Mouse (Mus musculus) lung, embryonic 15.5 days (tissue): ENCODE results near the gene Ebf1. TPM values are rescaled to one million over a fixed set of nuclear protein-coding genes. Genes with fewer than 3 reads are reported as not detected.
A peak's percentile ranks its signal among the peaks of the same experiment; 100 is the strongest.

Experiments used
- ATAC-seq: fragments of 200-750 bp; cut with Nextera tagmentation; 2 replicates; pipeline ENCODE4 v1.8.0; 2017; ENCODE audit warnings: moderate number of reproducible peaks, borderline replicate concordance; ENCODE audit not compliant: low FRiP score, low TSS enrichment; ENCODE audit errors: extremely low read depth
- H3K27ac ChIP-seq: fragments of 300-500 bp; sonication (generic); 2 replicates; pipeline ENCODE4 v1.5.1; 2015; ENCODE audit warnings: moderate library complexity, mild to moderate bottlenecking, inconsistent platforms
- H3K27me3 ChIP-seq: fragments of 300-500 bp; sonication (generic); 2 replicates; pipeline ENCODE4 v1.6.1; 2015; ENCODE audit warnings: inconsistent platforms
- H3K36me3 ChIP-seq: fragments of 300-500 bp; sonication (generic); 2 replicates; pipeline ENCODE4 v1.6.1; 2015; ENCODE audit warnings: inconsistent platforms
- H3K4me1 ChIP-seq: fragments of 300-500 bp; sonication (generic); 2 replicates; pipeline ENCODE4 v1.6.1; 2015; ENCODE audit warnings: inconsistent platforms
- H3K4me2 ChIP-seq: fragments of 300-500 bp; sonication (generic); 2 replicates; pipeline ENCODE4 v1.6.1; 2015; ENCODE audit warnings: inconsistent platforms, mild to moderate bottlenecking, moderate library complexity
- H3K4me3 ChIP-seq: fragments of 300-500 bp; sonication (generic); 2 replicates; pipeline ENCODE4 v1.5.1; 2015; ENCODE audit warnings: mild to moderate bottlenecking, inconsistent platforms
- H3K9ac ChIP-seq: fragments of 300-500 bp; sonication (generic); 2 replicates; pipeline ENCODE4 v1.6.1; 2015; ENCODE audit warnings: inconsistent platforms
- H3K9me3 ChIP-seq: fragments of 300-500 bp; sonication (generic); 2 replicates; pipeline ENCODE4 v1.6.1; 2016; ENCODE audit warnings: inconsistent platforms
- WGBS: fragments of 180-500 bp; shearing (Covaris S2); methylation state at CpG from one replicate; pipeline ENCODE4 v1.1.7; 2015; 5-methylcytosine and 5-hydroxymethylcytosine counted together
- polyA plus RNA-seq: library from polyadenylated mRNA; unstranded; fragments of >200 nt; fragmentation: Nextera tagmentation; extraction: Ambion mirVana; gene quantifications from 2 replicates; pipeline ENCODE4 v1.2.1, GENCODE M21; 2015

The Ebf1 gene
- polyA plus RNA-seq, 1 experiment from 2014 or later = 12.4 TPM

- H3K9me3 ChIP-seq = no peaks in the 10 kb centered on the region
- no peaks in the 10 kb centered on the region for H3K27me3 ChIP-seq
- no peak overlapping the region for H3K27ac ChIP-seq
- H3K4me2 ChIP-seq = no peak overlapping the region
- H3K4me3 ChIP-seq = no peak overlapping the region
- WGBS = 51% methylated on average over 6 of the region's 6 CpGs
- no peaks in the 10 kb centered on the region for H3K36me3 ChIP-seq
- no peaks in the 10 kb centered on the region for H3K4me1 ChIP-seq
- H3K9ac ChIP-seq = no peak overlapping the region
- no peak for ATAC-seq
These were observed 193.9 kb downstream of the Ebf1 start for GRCm38 (mm10) chr11:44811007-44811406.

GRCm38 (mm10) chr11:44812193-44812746 is 195.2 kb downstream of the Ebf1 start:
- Histone ChIP-seq H3K9me3 (no peaks in the 10 kb centered on the region), H3K4me1 (no peaks in the 10 kb centered on the region), H3K9ac (no peak overlapping the region), H3K4me3 (no peak overlapping the region), H3K27ac (no peak overlapping the region), H3K36me3 (no peaks in the 10 kb centered on the region), H3K4me2 (no peak overlapping the region), H3K27me3 (no peaks in the 10 kb centered on the region)
- no peak for ATAC-seq
- 84% methylated on average over 5 of the region's 5 CpGs for WGBS

GRCm38 (mm10) chr11:44813534-44813933 is 196.4 kb downstream of the Ebf1 start:
- ATAC-seq = no peak
- no peak overlapping the region for H3K4me3 ChIP-seq
- 70% methylated on average over 7 of the region's 7 CpGs for WGBS
- H3K4me1 ChIP-seq = no peaks in the 10 kb centered on the region
- H3K27ac ChIP-seq = no peak overlapping the region
- no peaks in the 10 kb centered on the region for H3K9me3 ChIP-seq
- no peak overlapping the region for H3K9ac ChIP-seq
- H3K27me3 ChIP-seq = no peaks in the 10 kb centered on the region
- H3K36me3 ChIP-seq = no peaks in the 10 kb centered on the region
- no peak overlapping the region for H3K4me2 ChIP-seq

- WGBS = 87% methylated on average over 5 of the region's 5 CpGs
- no peak for ATAC-seq
- no peak overlapping the region for H3K4me3 ChIP-seq
These were observed 197.7 kb downstream of the Ebf1 start for GRCm38 (mm10) chr11:44814847-44815246.

GRCm38 (mm10) chr11:44815991-44816390 is 198.9 kb downstream of the Ebf1 start:
- no peaks in the 10 kb centered on the region for H3K9me3 ChIP-seq
- no peak for ATAC-seq
- H3K4me2 ChIP-seq = no peak overlapping the region
- no peak overlapping the region for H3K4me3 ChIP-seq
- H3K36me3 ChIP-seq = no peaks in the 10 kb centered on the region
- no peak overlapping the region for H3K9ac ChIP-seq
- no peaks in the 10 kb centered on the region for H3K4me1 ChIP-seq
- no peak overlapping the region for H3K27ac ChIP-seq
- 78% methylated on average over 4 of the region's 4 CpGs for WGBS
- no peaks in the 10 kb centered on the region for H3K27me3 ChIP-seq

More at GRCm38 (mm10) chr11:44814847-44815246, 197.7 kb downstream of the Ebf1 start:
- Histone ChIP-seq H3K27me3 (no peaks in the 10 kb centered on the region), H3K9me3 (no peaks in the 10 kb centered on the region), H3K4me1 (no peaks in the 10 kb centered on the region), H3K4me2 (no peak overlapping the region), H3K27ac (no peak overlapping the region), H3K9ac (no peak overlapping the region), H3K36me3 (no peaks in the 10 kb centered on the region)

- Histone ChIP-seq H3K9me3 (no peaks in the 10 kb centered on the region), H3K9ac (no peak overlapping the region), H3K4me3 (no peak overlapping the region), H3K4me1 (0 out of 2 replicates have a peak, but pooled peaks cover 3% of the 10 kb centered on the region), H3K4me2 (no peak overlapping the region), H3K27me3 (no peaks in the 10 kb centered on the region), H3K27ac (no peak overlapping the region), H3K36me3 (no peaks in the 10 kb centered on the region)
- ATAC-seq = no peak
These were observed 205.2 kb downstream of the Ebf1 start for GRCm38 (mm10) chr11:44822312-44822711.

GRCm38 (mm10) chr11:44832227-44832939 is 215.3 kb downstream of the Ebf1 start:
- Histone ChIP-seq H3K4me2 (no peak overlapping the region), H3K27ac (no peak overlapping the region), H3K4me3 (no peak overlapping the region), H3K9me3 (no peaks in the 10 kb centered on the region), H3K27me3 (peaks cover 32% of the 10 kb centered on the region), H3K9ac (no peak overlapping the region), H3K4me1 (no peaks in the 10 kb centered on the region), H3K36me3 (no peaks in the 10 kb centered on the region)
- WGBS = 26% methylated on average over 14 of the region's 14 CpGs
- no peak for ATAC-seq

- no peak overlapping the region for H3K4me3 ChIP-seq
- 12% methylated on average over 4 of the region's 4 CpGs for WGBS
- H3K4me1 ChIP-seq = no peaks in the 10 kb centered on the region
- no peak for ATAC-seq
- no peaks in the 10 kb centered on the region for H3K36me3 ChIP-seq
- H3K4me2 ChIP-seq = peak overlapping the region; percentile 16; the same call in 1 of the 2 replicates
- H3K27me3 ChIP-seq = peaks cover 32% of the 10 kb centered on the region
- no peaks in the 10 kb centered on the region for H3K9me3 ChIP-seq
- H3K27ac ChIP-seq = no peak overlapping the region
- no peak overlapping the region for H3K9ac ChIP-seq
These were observed 215.8 kb downstream of the Ebf1 start for GRCm38 (mm10) chr11:44832940-44833254.

- peak overlapping the region; percentile 16; the same call in 1 of the 2 replicates for H3K4me2 ChIP-seq
These were observed 216.4 kb downstream of the Ebf1 start for GRCm38 (mm10) chr11:44833351-44833996.

GRCm38 (mm10) chr11:44835166-44835565 is 218.0 kb downstream of the Ebf1 start:
- no peak for ATAC-seq
- WGBS = 16% methylated on average over 5 of the region's 5 CpGs
- H3K27ac ChIP-seq = no peak overlapping the region

More at GRCm38 (mm10) chr11:44833351-44833996, 216.4 kb downstream of the Ebf1 start:
- no peak overlapping the region for H3K27ac ChIP-seq
- ATAC-seq = no peak
- H3K9me3 ChIP-seq = no peaks in the 10 kb centered on the region
- no peak overlapping the region for H3K4me3 ChIP-seq
- 26% methylated on average over 18 of the region's 18 CpGs for WGBS
- H3K36me3 ChIP-seq = no peaks in the 10 kb centered on the region
- H3K9ac ChIP-seq = no peak overlapping the region
- no peaks in the 10 kb centered on the region for H3K4me1 ChIP-seq
- peaks cover 32% of the 10 kb centered on the region for H3K27me3 ChIP-seq

GRCm38 (mm10) chr11:44837592-44837991 is 220.5 kb downstream of the Ebf1 start:
- Histone ChIP-seq H3K9me3 (no peaks in the 10 kb centered on the region), H3K4me1 (no peaks in the 10 kb centered on the region)

More at GRCm38 (mm10) chr11:44835166-44835565, 218.0 kb downstream of the Ebf1 start:
- Histone ChIP-seq H3K27me3 (peaks cover 32% of the 10 kb centered on the region), H3K4me2 (no peak overlapping the region), H3K4me3 (no peak overlapping the region), H3K9me3 (no peaks in the 10 kb centered on the region), H3K36me3 (no peaks in the 10 kb centered on the region), H3K9ac (no peak overlapping the region), H3K4me1 (no peaks in the 10 kb centered on the region)

More at GRCm38 (mm10) chr11:44837592-44837991, 220.5 kb downstream of the Ebf1 start:
- Histone ChIP-seq H3K9ac (no peak overlapping the region), H3K4me3 (no peak overlapping the region), H3K4me2 (no peak overlapping the region), H3K27me3 (peaks cover 18% of the 10 kb centered on the region), H3K36me3 (no peaks in the 10 kb centered on the region), H3K27ac (no peak overlapping the region)
- ATAC-seq = no peak
- 89% methylated on average over 2 of the region's 2 CpGs for WGBS
